Mouse (Mus musculus): ENCODE measurements around the gene Cd274.

Cd274 gene

GRCm38 (mm10) chr19:29363557-29363956, 3.7 kb upstream of the Cd274 start:
- DNase-seq (ENCODE audit: low read depth in 1 of 2, low spot score in 2 of 2) = no peak

GRCm38 (mm10) chr19:29364076-29364475, 3.2 kb upstream of the Cd274 start:
- DNase-seq (ENCODE audit: low read depth in 1 of 2, low spot score in 2 of 2) = no peak

- no peak for DNase-seq (ENCODE audit: low read depth in 1 of 2, low spot score in 2 of 2)
Observed at GRCm38 (mm10) chr19:29365105-29365504, 2.1 kb upstream of the Cd274 start.

- no peak for DNase-seq (ENCODE audit: low read depth in 1 of 2, low spot score in 2 of 2)
Observed at GRCm38 (mm10) chr19:29366226-29366968, 858 bp upstream of the Cd274 start.

GRCm38 (mm10) chr19:29368041-29368440, 786 bp downstream of the Cd274 start:
- DNase-seq (ENCODE audit: low read depth in 1 of 2, low spot score in 2 of 2) = no peak

GRCm38 (mm10) chr19:29368671-29369309, 1.5 kb downstream of the Cd274 start:
- DNase-seq (ENCODE audit: low read depth in 1 of 2, low spot score in 2 of 2) = no peak

- no peak for DNase-seq (ENCODE audit: low read depth in 1 of 2, low spot score in 2 of 2)
Observed at GRCm38 (mm10) chr19:29370112-29370511, 2.9 kb downstream of the Cd274 start.

GRCm38 (mm10) chr19:29370545-29371283, 3.5 kb downstream of the Cd274 start:
- DNase-seq (ENCODE audit: low read depth in 1 of 2, low spot score in 2 of 2) = no peak

- DNase-seq (ENCODE audit: low read depth in 1 of 2, low spot score in 2 of 2) = no peak
Observed at GRCm38 (mm10) chr19:29371284-29372081, 4.2 kb downstream of the Cd274 start.

GRCm38 (mm10) chr19:29372138-29372537, 4.9 kb downstream of the Cd274 start:
- DNase-seq (ENCODE audit: low read depth in 1 of 2, low spot score in 2 of 2) = no peak

GRCm38 (mm10) chr19:29372621-29373020, 5.4 kb downstream of the Cd274 start:
- DNase-seq (ENCODE audit: low read depth in 1 of 2, low spot score in 2 of 2) = no peak

- no peak for DNase-seq (ENCODE audit: low read depth in 1 of 2, low spot score in 2 of 2)
Observed at GRCm38 (mm10) chr19:29373438-29373837, 6.2 kb downstream of the Cd274 start.

- DNase-seq (ENCODE audit: low read depth in 1 of 2, low spot score in 2 of 2) = no peak
Observed at GRCm38 (mm10) chr19:29374947-29375346, 7.7 kb downstream of the Cd274 start.

- DNase-seq (ENCODE audit: low read depth in 1 of 2, low spot score in 2 of 2) = no peak
Observed at GRCm38 (mm10) chr19:29376382-29376781, 9.1 kb downstream of the Cd274 start.

- no peak for DNase-seq (ENCODE audit: low read depth in 1 of 2, low spot score in 2 of 2)
Observed at GRCm38 (mm10) chr19:29379839-29380603, 12.8 kb downstream of the Cd274 start.

GRCm38 (mm10) chr19:29383368-29383767, 16.1 kb downstream of the Cd274 start:
- peak in 1 of 2 experiments; percentile 42 for DNase-seq (ENCODE audit: low read depth in 1 of 2, low spot score in 2 of 2)

- DNase-seq (ENCODE audit: low read depth in 1 of 2, low spot score in 2 of 2) = no peak
Observed at GRCm38 (mm10) chr19:29384412-29384811, 17.2 kb downstream of the Cd274 start.

- peak; percentile 40 to 54 for DNase-seq (ENCODE audit: low read depth in 1 of 2, low spot score in 2 of 2)
Observed at GRCm38 (mm10) chr19:29384994-29385393, 17.7 kb downstream of the Cd274 start.

GRCm38 (mm10) chr19:29385822-29386221, 18.6 kb downstream of the Cd274 start:
- DNase-seq (ENCODE audit: low read depth in 1 of 2, low spot score in 2 of 2) = no peak

GRCm38 (mm10) chr19:29388818-29389217, 21.6 kb downstream of the Cd274 start:
- no peak for DNase-seq (ENCODE audit: low read depth in 1 of 2, low spot score in 2 of 2)
